Mouse (Mus musculus): Measurements from ENCODE around the gene Myadml2. TPM values are rescaled to one million over a fixed set of nuclear protein-coding genes. Genes with fewer than 3 reads are reported as not detected.

Gene Myadml2
- polyA plus RNA-seq, 1 experiment: 4.6 TPM

GRCm38 (mm10) chr11:120695184-120695583 is 47.2 kb upstream of the Myadml2 start:
- Histone ChIP-seq H3K4me3 (no peak overlapping the region), H3K4me2 (ENCODE audit: low read depth) (no peak overlapping the region), H3ac (ENCODE audit: control insufficient read depth, insufficient read length) (no peak overlapping the region), H3K36me3 (ENCODE audit: control insufficient read depth, insufficient read depth) (peaks cover 17% of the 10 kb centered on the region), H3K79me2 (ENCODE audit: control insufficient read depth, insufficient read depth) (peaks cover 3% of the 10 kb centered on the region), H3K27me3 (ENCODE audit: control insufficient read depth, insufficient read depth, insufficient read length) (no peaks in the 10 kb centered on the region)
- no peak for TF ChIP-seq REST (IDR thresholded peaks at IDR 0.05; ENCODE audit: insufficient read depth, insufficient read length)
- no peak for TF ChIP-seq POLR2A (IDR thresholded peaks at IDR 0.05; ENCODE audit: insufficient read length, low read depth)
- no peak for TF ChIP-seq MYOG (IDR thresholded peaks at IDR 0.05; ENCODE audit: control insufficient read depth in 1 of 3, insufficient read depth in 1 of 3, insufficient read length in 2 of 3, low read depth in 2 of 3)
- no peak for TF ChIP-seq E2F4 (IDR thresholded peaks at IDR 0.05; ENCODE audit: insufficient read depth)
- no peak for TF ChIP-seq MAX (IDR thresholded peaks at IDR 0.05; ENCODE audit: low read depth)
- TF ChIP-seq POLR2AphosphoS2 (IDR thresholded peaks at IDR 0.05; ENCODE audit: insufficient read length, low read depth): no peak
- TF ChIP-seq MYOD1 (IDR thresholded peaks at IDR 0.05; ENCODE audit: control insufficient read depth in 1 of 3, insufficient read length in 2 of 3, low read depth in 2 of 3): no peak
- TF ChIP-seq USF1 (IDR thresholded peaks at IDR 0.05; ENCODE audit: low read depth): no peak
- no peak for TF ChIP-seq TCF3 (IDR thresholded peaks at IDR 0.05; ENCODE audit: insufficient read length, low read depth)
- no peak for TF ChIP-seq SRF (IDR thresholded peaks at IDR 0.05; ENCODE audit: control insufficient read depth, insufficient read length, low read depth)
- TF ChIP-seq TCF12 (IDR thresholded peaks at IDR 0.05; ENCODE audit: insufficient read depth, poor library complexity, severe bottlenecking): no peak
- no peak for TF ChIP-seq CEBPB (IDR thresholded peaks at IDR 0.05; ENCODE audit: insufficient read depth, poor library complexity, severe bottlenecking)

- H3K4me3 ChIP-seq: no peak overlapping the region
- peaks cover 3% of the 10 kb centered on the region for H3K79me2 ChIP-seq (ENCODE audit: control insufficient read depth, insufficient read depth)
- H3K4me2 ChIP-seq (ENCODE audit: low read depth): no peak overlapping the region
- H3K27me3 ChIP-seq (ENCODE audit: control insufficient read depth, insufficient read depth, insufficient read length): no peaks in the 10 kb centered on the region
- H3K36me3 ChIP-seq (ENCODE audit: control insufficient read depth, insufficient read depth): peaks cover 21% of the 10 kb centered on the region
- no peak overlapping the region for H3ac ChIP-seq (ENCODE audit: control insufficient read depth, insufficient read length)
- TF ChIP-seq SRF (IDR thresholded peaks at IDR 0.05; ENCODE audit: control insufficient read depth, insufficient read length, low read depth) (no peak), MYOG (IDR thresholded peaks at IDR 0.05; ENCODE audit: control insufficient read depth in 1 of 3, insufficient read depth in 1 of 3, insufficient read length in 2 of 3, low read depth in 2 of 3) (no peak), MAX (IDR thresholded peaks at IDR 0.05; ENCODE audit: low read depth) (no peak), CEBPB (IDR thresholded peaks at IDR 0.05; ENCODE audit: insufficient read depth, poor library complexity, severe bottlenecking) (no peak), REST (IDR thresholded peaks at IDR 0.05; ENCODE audit: insufficient read depth, insufficient read length) (no peak), TCF3 (IDR thresholded peaks at IDR 0.05; ENCODE audit: insufficient read length, low read depth) (no peak), POLR2A (IDR thresholded peaks at IDR 0.05; ENCODE audit: insufficient read length, low read depth) (no peak), POLR2AphosphoS2 (IDR thresholded peaks at IDR 0.05; ENCODE audit: insufficient read length, low read depth) (no peak), E2F4 (IDR thresholded peaks at IDR 0.05; ENCODE audit: insufficient read depth) (no peak), USF1 (IDR thresholded peaks at IDR 0.05; ENCODE audit: low read depth) (no peak), MYOD1 (IDR thresholded peaks at IDR 0.05; ENCODE audit: control insufficient read depth in 1 of 3, insufficient read length in 2 of 3, low read depth in 2 of 3) (no peak)
Measured at GRCm38 (mm10) chr11:120693461-120693860, 45.5 kb upstream of the Myadml2 start.

- Histone ChIP-seq H3K27me3 (ENCODE audit: control insufficient read depth, insufficient read depth, insufficient read length) (no peaks in the 10 kb centered on the region), H3K36me3 (ENCODE audit: control insufficient read depth, insufficient read depth) (peaks cover 27% of the 10 kb centered on the region), H3K4me3 (no peak overlapping the region), H3K79me2 (ENCODE audit: control insufficient read depth, insufficient read depth) (peaks cover 3% of the 10 kb centered on the region), H3ac (ENCODE audit: control insufficient read depth, insufficient read length) (no peak overlapping the region), H3K4me2 (ENCODE audit: low read depth) (no peak overlapping the region)
- TF ChIP-seq POLR2AphosphoS2 (IDR thresholded peaks at IDR 0.05; ENCODE audit: insufficient read length, low read depth): no peak
- no peak for TF ChIP-seq REST (IDR thresholded peaks at IDR 0.05; ENCODE audit: insufficient read depth, insufficient read length)
- TF ChIP-seq USF1 (IDR thresholded peaks at IDR 0.05; ENCODE audit: low read depth): no peak
- no peak for TF ChIP-seq TCF3 (IDR thresholded peaks at IDR 0.05; ENCODE audit: insufficient read length, low read depth)
- no peak for TF ChIP-seq SRF (IDR thresholded peaks at IDR 0.05; ENCODE audit: control insufficient read depth, insufficient read length, low read depth)
- TF ChIP-seq E2F4 (IDR thresholded peaks at IDR 0.05; ENCODE audit: insufficient read depth): no peak
- TF ChIP-seq POLR2A (IDR thresholded peaks at IDR 0.05; ENCODE audit: insufficient read length, low read depth): no peak
- no peak for TF ChIP-seq CEBPB (IDR thresholded peaks at IDR 0.05; ENCODE audit: insufficient read depth, poor library complexity, severe bottlenecking)
- no peak for TF ChIP-seq MAX (IDR thresholded peaks at IDR 0.05; ENCODE audit: low read depth)
- no peak for TF ChIP-seq MYOG (IDR thresholded peaks at IDR 0.05; ENCODE audit: control insufficient read depth in 1 of 3, insufficient read depth in 1 of 3, insufficient read length in 2 of 3, low read depth in 2 of 3)
- TF ChIP-seq MYOD1 (IDR thresholded peaks at IDR 0.05; ENCODE audit: control insufficient read depth in 1 of 3, insufficient read length in 2 of 3, low read depth in 2 of 3): no peak
- TF ChIP-seq TCF12 (IDR thresholded peaks at IDR 0.05; ENCODE audit: insufficient read depth, poor library complexity, severe bottlenecking): no peak
Measured at GRCm38 (mm10) chr11:120692471-120693011, 44.6 kb upstream of the Myadml2 start.

GRCm38 (mm10) chr11:120689365-120689764 is 41.4 kb upstream of the Myadml2 start:
- Histone ChIP-seq H3K27me3 (ENCODE audit: control insufficient read depth, insufficient read depth, insufficient read length) (no peaks in the 10 kb centered on the region), H3K4me2 (ENCODE audit: low read depth) (no peak overlapping the region), H3K36me3 (ENCODE audit: control insufficient read depth, insufficient read depth) (peaks cover 23% of the 10 kb centered on the region), H3K79me2 (ENCODE audit: control insufficient read depth, insufficient read depth) (no peaks in the 10 kb centered on the region), H3K4me3 (no peak overlapping the region), H3ac (ENCODE audit: control insufficient read depth, insufficient read length) (no peak overlapping the region)
- peak; percentile 7 to 63 (median 59) for TF ChIP-seq MYOD1 (IDR thresholded peaks at IDR 0.05; ENCODE audit: control insufficient read depth in 1 of 3, insufficient read length in 2 of 3, low read depth in 2 of 3)
- TF ChIP-seq MYOG (IDR thresholded peaks at IDR 0.05; ENCODE audit: control insufficient read depth in 1 of 3, insufficient read depth in 1 of 3, insufficient read length in 2 of 3, low read depth in 2 of 3): peak in 1 of 3 experiments; percentile 39
- TF ChIP-seq USF1 (IDR thresholded peaks at IDR 0.05; ENCODE audit: low read depth): no peak
